Mouse (Mus musculus) stomach, embryonic 16.5 days (tissue): Measurements from ENCODE around the gene Lactbl1. TPM values are rescaled to one million over a fixed set of nuclear protein-coding genes. Genes with fewer than 3 reads are reported as not detected.

Source experiments
- ATAC-seq: fragments of 200-750 bp; cut with Nextera tagmentation; 2 replicates; pipeline ENCODE4 v1.8.0; 2017; ENCODE audit warnings: moderate number of reproducible peaks, moderate TSS enrichment; ENCODE audit not compliant: insufficient read depth, low FRiP score
- H3K27ac ChIP-seq: fragments of 300-500 bp; sonication (generic); 2 replicates; pipeline ENCODE4 v1.5.1; 2014; ENCODE audit warnings: low read length
- H3K27me3 ChIP-seq: fragments of 300-500 bp; sonication (generic); 2 replicates; pipeline ENCODE4 v1.6.1; 2014; ENCODE audit warnings: low read length, control low read depth, mixed read lengths; ENCODE audit not compliant: control insufficient read depth, insufficient read depth
- H3K36me3 ChIP-seq: fragments of 300-500 bp; sonication (generic); 2 replicates; pipeline ENCODE4 v1.6.1; 2014; ENCODE audit warnings: low read length; ENCODE audit not compliant: control insufficient read depth, insufficient read depth
- H3K4me1 ChIP-seq: fragments of 300-500 bp; sonication (generic); 2 replicates; pipeline ENCODE4 v1.6.1; 2014; ENCODE audit warnings: low read length, control low read depth, mixed read lengths; ENCODE audit not compliant: control insufficient read depth, insufficient read depth
- H3K4me2 ChIP-seq: fragments of 300-500 bp; sonication (generic); 2 replicates; pipeline ENCODE4 v1.6.1; 2014; ENCODE audit warnings: low read depth, low read length, mixed read lengths
- H3K4me3 ChIP-seq: fragments of 300-500 bp; sonication (generic); replicated peaks from 2 replicates; pipeline ENCODE4 v1.5.1; 2014; ENCODE audit warnings: mild to moderate bottlenecking, low read length
- H3K9ac ChIP-seq: fragments of 300-500 bp; sonication (generic); 2 replicates; pipeline ENCODE4 v1.6.1; 2014; ENCODE audit warnings: low read length
- H3K9me3 ChIP-seq: fragments of 300-500 bp; sonication (generic); replicated peaks from 2 replicates; pipeline ENCODE4 v1.6.1; 2016; ENCODE audit warnings: low read length, control low read depth; ENCODE audit not compliant: control insufficient read depth
- WGBS: fragments of 180-500 bp; shearing (Covaris S2); extraction: QIAGEN DNeasy Blood & Tissue Kit; methylation state at CpG from one replicate; pipeline ENCODE4 v1.1.7; 2014; 5-methylcytosine and 5-hydroxymethylcytosine counted together
- microRNA-seq: library from miRNA; unstranded; fragments of <30 nt; microRNA quantifications from one replicate; pipeline ENCODE4, GENCODE M21; 2016
- polyA plus RNA-seq: library from polyadenylated mRNA; unstranded; fragments of >200 nt; fragmentation: Nextera tagmentation; extraction: Ambion mirVana; gene quantifications from 2 replicates; pipeline ENCODE4 v1.2.1, GENCODE M21; 2015

Lactbl1 gene
- polyA plus RNA-seq, 1 experiment from 2014 or later = not detected

DNA sequence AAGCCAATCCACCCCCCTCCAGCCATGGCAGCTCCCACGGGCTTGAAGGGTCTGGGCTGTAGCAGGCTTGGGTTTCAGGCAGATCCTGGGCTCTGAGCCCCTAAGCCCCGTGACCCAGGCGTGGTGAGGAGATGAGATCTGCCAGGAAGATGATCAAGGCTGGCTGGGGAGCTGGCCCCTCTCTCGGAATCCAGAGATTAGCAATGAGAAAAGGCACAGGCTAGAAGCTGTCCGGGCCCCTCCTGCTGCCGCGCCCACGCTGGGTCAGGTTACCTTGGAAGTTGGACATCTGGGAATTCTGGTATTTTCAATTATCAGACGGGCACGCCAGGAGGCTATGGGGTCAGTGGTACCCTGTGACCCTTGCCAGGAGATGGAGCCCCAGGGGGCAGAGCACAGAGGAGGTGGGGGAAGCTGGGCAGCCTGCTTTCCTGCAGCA is 63.0 kb downstream of the Lactbl1 start:
- no peak overlapping the region for H3K27ac ChIP-seq
- H3K9ac ChIP-seq = 0 out of 2 replicates have a peak overlapping the region, but pooled peaks have one; percentile 15

DNA sequence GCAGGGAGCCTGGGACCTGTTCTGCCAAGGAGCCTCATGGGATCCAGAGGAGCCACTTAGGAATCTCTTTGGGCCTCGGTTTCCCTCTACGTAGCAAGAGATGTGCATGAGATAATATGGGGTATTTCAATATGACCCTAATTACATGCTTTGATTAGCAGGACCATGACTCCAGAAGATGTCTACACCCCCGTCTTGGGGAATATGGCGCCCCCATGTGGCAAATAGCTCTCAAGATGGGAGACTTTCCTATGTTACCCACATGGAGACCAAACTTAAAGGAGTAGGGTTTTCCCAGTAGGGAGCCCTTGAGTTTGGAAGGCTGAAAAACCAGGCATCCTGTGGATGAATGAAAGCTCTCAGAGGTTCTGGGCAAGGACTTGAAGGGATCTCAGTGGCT is 65.7 kb downstream of the Lactbl1 start:
- H3K9me3 ChIP-seq = 0 out of 2 replicates have a peak, but pooled peaks cover 5% of the 10 kb centered on the region
- no peak overlapping the region for H3K9ac ChIP-seq
- H3K4me2 ChIP-seq = no peak overlapping the region
- ATAC-seq = no peak
- H3K27me3 ChIP-seq = no peaks in the 10 kb centered on the region
- peaks cover 8% of the 10 kb centered on the region for H3K36me3 ChIP-seq
- WGBS = 62% methylated on average over 4 of the region's 4 CpGs
- H3K4me1 ChIP-seq = peaks cover 6% of the 10 kb centered on the region; the same call in 1 of the 2 replicates
- no peak overlapping the region for H3K27ac ChIP-seq
- H3K4me3 ChIP-seq = no peak overlapping the region

More for the DNA sequence above, 63.0 kb downstream of the Lactbl1 start:
- 35% methylated on average over 10 of the region's 10 CpGs for WGBS
- Histone ChIP-seq H3K36me3 (no peaks in the 10 kb centered on the region), H3K4me1 (peaks cover 6% of the 10 kb centered on the region; the same call in 1 of the 2 replicates), H3K4me3 (no peak overlapping the region), H3K4me2 (no peak overlapping the region), H3K27me3 (no peaks in the 10 kb centered on the region), H3K9me3 (no peaks in the 10 kb centered on the region)
- ATAC-seq = peak; percentile 18; the same call in 1 of the 2 replicates

Small RNA genes within 50 kb of the gene (microRNA-seq; reads per million reads assigned to microRNA genes)
- gene Gm22180 = not detected

Other genes starting within 250 kb of the Lactbl1 start
- gene Htr1d, start 199.1 kb upstream of the Lactbl1 start, polyA plus RNA-seq = 0.27 and 0.34 TPM in 2 replicates
- gene 6030445D17Rik, start 160.4 kb upstream of the Lactbl1 start, polyA plus RNA-seq = 0.19 and 0.21 TPM in 2 replicates
- gene Luzp1, start 152.9 kb upstream of the Lactbl1 start, polyA plus RNA-seq = 88.7 and 90.1 TPM in 2 replicates
- gene Kdm1a, start 19.9 kb upstream of the Lactbl1 start, polyA plus RNA-seq = 17.1 and 18.9 TPM in 2 replicates
- gene Tex46, start 12.2 kb upstream of the Lactbl1 start, polyA plus RNA-seq = not detected in 2 replicates
- 3.3 and 3.8 TPM in 2 replicates for gene Ephb2, start 213.4 kb downstream of the Lactbl1 start, polyA plus RNA-seq